Mouse (Mus musculus) intestine, embryonic 16.5 days (tissue): ENCODE results near the gene Rnf225. TPM values are rescaled to one million over a fixed set of nuclear protein-coding genes. Genes with fewer than 3 reads are reported as not detected.

Experiments used
- ATAC-seq: fragments of 200-750 bp; cut with Nextera tagmentation; 2 replicates; pipeline ENCODE4 v1.8.0; 2017; ENCODE audit warnings: moderate TSS enrichment, moderate library complexity
- H3K27ac ChIP-seq: fragments of 300-500 bp; sonication (generic); 2 replicates; pipeline ENCODE4 v1.5.1; 2014; ENCODE audit warnings: mild to moderate bottlenecking, low read length
- H3K27me3 ChIP-seq: fragments of 300-500 bp; sonication (generic); replicated peaks from 2 replicates; pipeline ENCODE4 v1.6.1; 2014; ENCODE audit warnings: low read length, control low read depth, mixed read lengths; ENCODE audit not compliant: control insufficient read depth, insufficient read depth
- H3K36me3 ChIP-seq: fragments of 300-500 bp; sonication (generic); 2 replicates; pipeline ENCODE4 v1.6.1; 2014; ENCODE audit warnings: low read length, control low read depth; ENCODE audit not compliant: control insufficient read depth, insufficient read depth
- H3K4me1 ChIP-seq: fragments of 300-500 bp; sonication (generic); 2 replicates; pipeline ENCODE4 v1.6.1; 2014; ENCODE audit warnings: low read length, control low read depth, mixed read lengths; ENCODE audit not compliant: control insufficient read depth, insufficient read depth
- H3K4me2 ChIP-seq: fragments of 300-500 bp; sonication (generic); 2 replicates; pipeline ENCODE4 v1.6.1; 2014; ENCODE audit warnings: low read depth, low read length, control low read depth
- H3K4me3 ChIP-seq: fragments of 300-500 bp; sonication (generic); 2 replicates; pipeline ENCODE4 v1.5.1; 2014; ENCODE audit warnings: mild to moderate bottlenecking, low read length
- H3K9ac ChIP-seq: fragments of 300-500 bp; sonication (generic); 2 replicates; pipeline ENCODE4 v1.6.1; 2014; ENCODE audit warnings: low read depth, low read length
- H3K9me3 ChIP-seq: fragments of 300-500 bp; sonication (generic); 2 replicates; pipeline ENCODE4 v1.6.1; 2016; ENCODE audit warnings: low read length, control low read depth; ENCODE audit not compliant: control insufficient read depth
- whole genome bisulfite sequencing: fragments of 180-500 bp; shearing (Covaris S2); extraction: QIAGEN DNeasy Blood & Tissue Kit; methylation state at CpG from one replicate; pipeline ENCODE4 v1.1.7; 2014; 5-methylcytosine and 5-hydroxymethylcytosine counted together
- polyA plus RNA-seq: library from polyadenylated mRNA; unstranded; fragments of >200 nt; fragmentation: Nextera tagmentation; extraction: Ambion mirVana; gene quantifications from 2 replicates; pipeline ENCODE4 v1.2.1, GENCODE M21; 2015

Gene Rnf225
- polyA plus RNA-seq, 1 experiment from 2014 or later, result 0.27 TPM

- Histone ChIP-seq H3K4me1 (peaks cover 10% of the 10 kb centered on the region), H3K27ac (peak overlapping the region; percentile 89), H3K9me3 (no peaks in the 10 kb centered on the region), H3K27me3 (no peaks in the 10 kb centered on the region), H3K4me2 (peak overlapping the region; percentile 88), H3K9ac (peak overlapping the region; percentile 77), H3K4me3 (peak overlapping the region; percentile 52), H3K36me3 (no peaks in the 10 kb centered on the region)
- WGBS, result 8% methylated on average over 35 of the region's 35 CpGs
- ATAC-seq, result peak; percentile 98
Measured at GRCm38 (mm10) chr7:12949032-12949871, 22.0 kb downstream of the Rnf225 start.

GRCm38 (mm10) chr7:12949872-12950229 is 22.6 kb downstream of the Rnf225 start:
- ATAC-seq, result peak; percentile 78
- no peaks in the 10 kb centered on the region for H3K27me3 ChIP-seq
- H3K36me3 ChIP-seq, result no peaks in the 10 kb centered on the region
- H3K27ac ChIP-seq, result peak overlapping the region; percentile 89
- H3K9me3 ChIP-seq, result no peaks in the 10 kb centered on the region
- peaks cover 10% of the 10 kb centered on the region for H3K4me1 ChIP-seq
- H3K9ac ChIP-seq, result peak overlapping the region; percentile 77
- 4% methylated on average over 16 of the region's 16 CpGs for WGBS
- peak overlapping the region; percentile 88 for H3K4me2 ChIP-seq
- peak overlapping the region; percentile 52 for H3K4me3 ChIP-seq

GRCm38 (mm10) chr7:12954896-12955295 is 27.7 kb downstream of the Rnf225 start:
- no peaks in the 10 kb centered on the region for H3K36me3 ChIP-seq
- H3K4me2 ChIP-seq, result no peak overlapping the region
- H3K27ac ChIP-seq, result no peak overlapping the region
- H3K27me3 ChIP-seq, result no peaks in the 10 kb centered on the region
- no peak overlapping the region for H3K4me3 ChIP-seq
- peaks cover 6% of the 10 kb centered on the region for H3K4me1 ChIP-seq
- 46% methylated on average over 3 of the region's 3 CpGs for WGBS
- ATAC-seq, result no peak
- H3K9me3 ChIP-seq, result no peaks in the 10 kb centered on the region
- H3K9ac ChIP-seq, result no peak overlapping the region

GRCm38 (mm10) chr7:12957511-12957910 is 30.3 kb downstream of the Rnf225 start:
- Histone ChIP-seq H3K4me3 (no peak overlapping the region), H3K9ac (no peak overlapping the region), H3K9me3 (no peaks in the 10 kb centered on the region), H3K4me2 (no peak overlapping the region), H3K27me3 (no peaks in the 10 kb centered on the region), H3K36me3 (no peaks in the 10 kb centered on the region), H3K4me1 (no peaks in the 10 kb centered on the region), H3K27ac (no peak overlapping the region)
- no peak for ATAC-seq
- 78% methylated on average over 5 of the region's 5 CpGs for WGBS

- Histone ChIP-seq H3K27me3 (no peaks in the 10 kb centered on the region), H3K4me2 (no peak overlapping the region), H3K9ac (no peak overlapping the region), H3K9me3 (no peaks in the 10 kb centered on the region), H3K36me3 (no peaks in the 10 kb centered on the region), H3K4me1 (no peaks in the 10 kb centered on the region), H3K27ac (peak overlapping the region; percentile 66; the same call in 1 of the 2 replicates), H3K4me3 (no peak overlapping the region)
- whole genome bisulfite sequencing, result 63% methylated on average over 4 of the region's 4 CpGs
- peak; percentile 82 for ATAC-seq
Measured at GRCm38 (mm10) chr7:12958948-12959347, 31.7 kb downstream of the Rnf225 start.

GRCm38 (mm10) chr7:12959718-12960117 is 32.5 kb downstream of the Rnf225 start:
- Histone ChIP-seq H3K9ac (no peak overlapping the region), H3K4me2 (no peak overlapping the region), H3K36me3 (no peaks in the 10 kb centered on the region), H3K4me3 (no peak overlapping the region), H3K27me3 (no peaks in the 10 kb centered on the region), H3K9me3 (no peaks in the 10 kb centered on the region), H3K4me1 (no peaks in the 10 kb centered on the region), H3K27ac (peak overlapping the region; percentile 30; the same call in 1 of the 2 replicates)
- WGBS, result 23% methylated on average over 4 of the region's 4 CpGs
- no peak for ATAC-seq

- peak overlapping the region; percentile 62 for H3K4me2 ChIP-seq
- H3K27me3 ChIP-seq, result no peaks in the 10 kb centered on the region
- H3K9ac ChIP-seq, result peak overlapping the region; percentile 68
- ATAC-seq, result peak; percentile 46
- 3% methylated on average over 29 of the region's 29 CpGs for WGBS
- H3K36me3 ChIP-seq, result no peaks in the 10 kb centered on the region
- peaks cover 6% of the 10 kb centered on the region for H3K4me1 ChIP-seq
- H3K4me3 ChIP-seq, result peak overlapping the region; percentile 54
- no peaks in the 10 kb centered on the region for H3K9me3 ChIP-seq
- peak overlapping the region; percentile 72 for H3K27ac ChIP-seq
Measured at GRCm38 (mm10) chr7:12961511-12962141, 34.4 kb downstream of the Rnf225 start.

- Histone ChIP-seq H3K9me3 (no peaks in the 10 kb centered on the region), H3K4me3 (peak within 1 kb of the TSS; percentile 85), H3K36me3 (peaks cover 7% of the 10 kb centered on the region; the same call in 1 of the 2 replicates), H3K4me2 (peak within 1 kb of the TSS; percentile 79), H3K9ac (peak within 1 kb of the TSS; percentile 95), H3K27me3 (no peaks in the 10 kb centered on the region), H3K4me1 (peaks cover 14% of the 10 kb centered on the region), H3K27ac (peak within 1 kb of the TSS; percentile 94)
- ATAC-seq, result peak; percentile 95
- WGBS, result under 1% methylated on average over 23 of the region's 23 CpGs
Measured at GRCm38 (mm10) chr7:12965678-12966091, 38.5 kb downstream of the Rnf225 start, which contains the start of gene Zfp324. Gene Zfp324 (plus strand): TSS chr7:12965838.

- peaks cover 14% of the 10 kb centered on the region for H3K4me1 ChIP-seq
- peak; percentile 85 for ATAC-seq
- under 1% methylated on average over 29 of the region's 29 CpGs for WGBS
Measured at GRCm38 (mm10) chr7:12966104-12966845, 39.1 kb downstream of the Rnf225 start.

More at GRCm38 (mm10) chr7:12966104-12966845, 39.1 kb downstream of the Rnf225 start:
- peak overlapping the region; percentile 94 for H3K27ac ChIP-seq
- H3K4me3 ChIP-seq, result peak overlapping the region; percentile 85
- peak overlapping the region; percentile 79 for H3K4me2 ChIP-seq
- H3K27me3 ChIP-seq, result no peaks in the 10 kb centered on the region
- peak overlapping the region; percentile 95 for H3K9ac ChIP-seq
- no peaks in the 10 kb centered on the region for H3K9me3 ChIP-seq
- H3K36me3 ChIP-seq, result peaks cover 13% of the 10 kb centered on the region
